Mouse (Mus musculus) induced T-regulatory cell, adult 2 months (primary cell): ENCODE results near the gene Krtap5-1.
A peak's percentile ranks its signal among the peaks of the same experiment; 100 is the strongest.
"Not testable (repeated sequence)": the region's sequence is repeated elsewhere in the genome, so short reads cannot be mapped to it uniquely, and the experiment has no call there.

Source experiments
- DNase-seq: peaks from one replicate; pipeline ENCODE4 v3.0.0-alpha.2; 2012; ENCODE audit warnings: low read depth

Krtap5-1 gene

DNA sequence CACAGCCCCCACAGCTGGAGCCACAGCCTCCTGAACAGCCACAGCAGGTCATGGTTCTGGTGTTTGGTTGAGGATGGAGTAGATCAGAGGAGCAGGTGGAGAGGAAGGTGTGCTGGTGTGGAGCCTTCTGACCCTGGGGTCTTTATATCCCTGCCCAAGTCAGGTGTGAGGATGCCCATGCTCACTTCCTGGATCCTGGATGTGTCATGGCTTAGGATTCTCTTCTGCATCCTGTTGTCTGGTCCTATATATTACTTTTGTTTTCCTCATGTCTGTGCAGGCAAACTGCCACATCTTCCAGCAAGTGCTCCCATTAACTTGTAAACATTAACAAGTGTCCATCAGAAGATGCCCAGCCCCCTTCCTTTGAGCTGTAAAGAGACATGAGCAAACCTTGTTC is at the start of gene Krtap5-1:
Krtap5-1 (minus strand) TSS at position 101 of the 400 bp plus-strand sequence.
- not testable (repeated sequence) for DNase-seq

DNA sequence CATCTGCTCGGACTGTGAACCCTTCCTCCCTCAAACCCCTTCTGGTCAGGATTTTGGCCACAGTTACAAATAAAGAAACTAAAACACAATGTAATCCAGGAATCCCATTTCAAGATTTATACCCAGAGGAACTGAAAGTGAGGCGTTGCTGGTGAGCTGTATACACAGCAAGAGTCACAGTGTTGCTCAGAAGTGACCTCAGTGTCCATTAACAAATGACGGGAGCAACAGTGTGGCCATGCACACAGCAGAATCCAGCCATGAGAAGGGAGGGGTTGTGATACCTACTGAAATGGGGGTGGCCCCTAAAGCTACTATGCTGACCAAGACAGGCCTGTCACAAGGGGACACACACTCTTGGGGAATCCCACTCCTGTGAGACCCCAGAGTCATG is 45.3 kb upstream of the Krtap5-1 start:
- DNase-seq, result no peak

GRCm38 (mm10) chr7:142341564-142342246 is 44.8 kb upstream of the Krtap5-1 start:
- DNase-seq, result no peak

DNA sequence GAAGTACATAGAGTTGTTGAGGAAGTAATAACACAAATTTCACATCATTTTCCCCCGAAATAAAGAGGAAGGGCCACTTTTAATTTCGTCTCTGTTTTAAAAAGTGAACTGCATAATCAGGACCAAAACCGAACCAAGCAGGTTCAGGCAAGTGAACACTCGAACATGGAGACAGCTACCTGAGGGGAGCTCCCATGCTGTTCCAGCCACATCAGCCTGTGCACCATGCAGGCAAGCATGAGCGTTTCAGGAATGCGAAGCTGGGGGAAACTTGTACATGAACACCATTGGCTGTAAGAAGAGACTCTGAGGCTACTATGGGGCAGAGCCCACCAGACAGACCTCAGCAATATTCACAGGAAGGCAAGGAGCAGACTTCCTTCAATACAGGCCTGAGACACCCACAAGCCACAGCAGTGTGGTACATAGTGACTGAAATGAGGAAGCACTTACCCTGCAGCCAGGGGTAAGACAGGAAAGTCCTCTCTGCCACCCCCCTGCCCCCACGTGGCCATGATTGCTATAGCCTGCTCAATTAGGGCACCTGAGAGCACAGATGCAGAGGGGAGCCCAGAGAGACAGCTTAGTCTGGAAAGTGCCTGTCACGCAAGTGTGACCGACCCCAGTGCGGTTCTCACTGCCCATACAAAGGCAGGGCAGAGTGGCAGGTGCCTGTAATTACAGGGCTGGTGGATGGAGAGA is 43.5 kb upstream of the Krtap5-1 start:
- peak; percentile 54 for DNase-seq

DNA sequence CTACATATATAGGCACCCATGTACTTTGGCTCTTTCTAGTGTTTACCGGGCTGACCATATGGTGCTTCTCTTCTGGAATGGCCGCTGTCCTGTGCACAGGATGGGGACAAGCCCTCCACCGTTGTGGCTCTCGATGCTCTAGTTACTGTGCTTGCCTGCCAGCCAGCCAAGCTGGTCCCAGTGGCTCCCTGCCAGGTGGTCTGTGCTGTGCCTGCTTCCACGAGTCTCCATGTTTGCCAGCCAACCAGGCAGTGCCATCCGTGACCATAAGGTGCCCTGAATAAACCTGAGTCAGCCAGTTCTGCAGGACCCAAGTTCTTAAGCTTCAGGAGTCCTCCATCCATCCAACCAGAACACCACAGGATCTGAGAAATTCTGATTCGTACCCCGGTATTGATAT is 38.2 kb upstream of the Krtap5-1 start:
- no peak for DNase-seq

GRCm38 (mm10) chr7:142334246-142334645 is 37.3 kb upstream of the Krtap5-1 start:
- DNase-seq, result peak; percentile 91

DNA sequence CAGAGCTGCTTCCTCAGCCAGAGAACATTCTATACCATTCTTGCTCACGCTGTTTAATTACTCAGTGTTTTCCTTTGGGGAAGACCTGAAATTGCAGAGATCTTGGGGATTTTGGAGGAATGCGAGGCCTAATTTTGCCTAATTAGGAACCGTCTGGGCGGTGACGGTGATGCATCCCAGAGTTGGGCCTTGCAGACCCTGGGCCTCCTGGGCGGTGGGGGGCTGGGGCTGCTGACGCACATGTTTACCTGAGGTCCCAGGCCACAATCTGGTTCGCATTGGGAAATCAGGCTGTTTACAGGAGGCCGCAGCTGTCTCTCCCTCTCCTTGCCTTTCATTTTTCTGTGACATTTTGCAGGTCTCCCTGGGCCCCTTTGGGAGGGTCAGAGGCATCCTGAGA is 35.8 kb upstream of the Krtap5-1 start:
- DNase-seq, result not testable (repeated sequence)

- no peak for DNase-seq
Observed at GRCm38 (mm10) chr7:142331281-142331680, 34.4 kb upstream of the Krtap5-1 start.

DNA sequence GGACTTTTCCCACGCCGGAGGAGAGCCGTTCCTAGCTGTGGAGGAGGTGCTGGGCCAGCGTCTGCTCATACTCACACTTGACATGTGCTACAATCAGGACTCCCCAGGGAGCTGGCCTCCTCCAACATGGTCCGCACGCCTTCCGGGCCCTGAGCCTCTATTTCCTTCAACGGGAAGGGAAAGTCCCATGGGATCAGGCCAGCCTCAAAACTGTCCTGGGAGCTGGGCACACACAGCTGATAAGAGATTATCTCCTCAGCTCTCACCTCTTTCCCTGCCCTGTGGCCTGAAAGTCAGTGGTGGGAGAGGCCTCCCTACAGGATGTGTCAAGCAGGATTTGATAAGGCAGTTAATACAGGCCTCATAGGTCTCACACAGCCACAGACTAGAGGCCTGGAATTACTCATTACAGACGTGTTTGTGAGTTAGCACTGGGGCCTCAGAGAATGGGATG is 33.4 kb upstream of the Krtap5-1 start:
- DNase-seq, result no peak

DNA sequence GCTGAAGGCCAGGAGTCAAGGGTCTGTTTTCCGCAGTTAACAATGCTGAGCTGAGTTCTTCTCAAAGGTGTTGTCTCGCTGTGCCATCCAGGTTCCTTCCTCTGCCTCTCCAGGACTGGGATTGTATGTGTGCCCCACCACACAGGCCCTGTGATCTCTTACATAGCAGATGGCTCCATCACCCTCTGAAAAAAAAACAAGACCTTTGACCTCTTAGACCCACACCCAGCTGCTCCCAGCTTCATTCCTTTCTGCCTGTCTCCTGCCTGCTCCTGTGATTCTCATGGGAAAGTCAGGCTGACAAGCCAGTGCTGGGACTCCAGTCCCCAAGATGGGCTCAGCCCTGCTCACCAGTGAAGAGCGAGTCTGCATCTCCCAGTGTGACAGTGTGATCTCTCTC is 31.6 kb upstream of the Krtap5-1 start:
- no peak for DNase-seq

GRCm38 (mm10) chr7:142326714-142327445 is 30.0 kb upstream of the Krtap5-1 start:
- no peak for DNase-seq

GRCm38 (mm10) chr7:142323396-142324117 is 26.6 kb upstream of the Krtap5-1 start:
- no peak for DNase-seq

- no peak for DNase-seq
Observed at GRCm38 (mm10) chr7:142322641-142323040, 25.7 kb upstream of the Krtap5-1 start.

DNA sequence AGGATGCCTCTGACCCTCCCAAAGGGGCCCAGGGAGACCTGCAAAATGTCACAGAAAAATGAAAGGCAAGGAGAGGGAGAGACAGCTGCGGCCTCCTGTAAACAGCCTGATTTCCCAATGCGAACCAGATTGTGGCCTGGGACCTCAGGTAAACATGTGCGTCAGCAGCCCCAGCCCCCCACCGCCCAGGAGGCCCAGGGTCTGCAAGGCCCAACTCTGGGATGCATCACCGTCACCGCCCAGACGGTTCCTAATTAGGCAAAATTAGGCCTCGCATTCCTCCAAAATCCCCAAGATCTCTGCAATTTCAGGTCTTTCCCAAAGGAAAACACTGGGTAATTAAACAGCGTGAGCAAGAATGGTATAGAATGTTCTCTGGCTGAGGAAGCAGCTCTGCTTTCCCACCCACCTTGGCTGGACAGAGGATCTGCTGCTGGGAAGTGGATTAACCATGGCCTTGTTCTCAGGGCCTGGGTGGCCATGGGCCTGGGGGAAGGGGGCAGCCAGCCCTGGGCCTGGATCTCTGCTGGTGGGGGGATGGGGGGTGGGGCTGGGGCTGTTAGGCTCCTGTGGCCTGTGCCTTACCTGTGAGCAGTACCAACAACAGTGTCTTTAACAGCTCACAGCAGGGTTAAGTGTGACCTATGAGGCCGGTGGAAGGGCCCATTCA is 24.9 kb upstream of the Krtap5-1 start:
- not testable (repeated sequence) for DNase-seq

DNA sequence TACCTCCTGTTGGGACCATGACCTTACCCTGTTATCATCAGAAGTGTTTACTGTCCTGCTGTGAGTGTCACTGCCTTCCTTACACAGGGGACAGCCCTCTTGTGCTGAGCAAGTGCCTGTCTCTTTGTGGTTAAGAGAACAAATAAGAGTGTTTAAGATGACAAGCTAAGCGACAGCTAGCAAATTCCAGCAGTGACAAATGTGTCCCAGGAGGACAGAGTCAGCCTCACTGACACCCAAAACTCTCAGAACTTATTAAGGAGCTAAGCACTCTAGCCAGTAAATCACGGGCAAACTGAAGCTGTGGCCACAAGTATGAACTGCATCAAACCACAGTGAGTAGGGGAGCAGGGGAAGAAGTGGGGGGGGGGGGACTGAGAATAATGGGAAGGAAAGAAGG is 24.0 kb upstream of the Krtap5-1 start:
- no peak for DNase-seq

- no peak for DNase-seq
Observed at GRCm38 (mm10) chr7:142319124-142319523, 22.2 kb upstream of the Krtap5-1 start.

GRCm38 (mm10) chr7:142317216-142317615 is 20.3 kb upstream of the Krtap5-1 start:
- DNase-seq, result no peak

DNA sequence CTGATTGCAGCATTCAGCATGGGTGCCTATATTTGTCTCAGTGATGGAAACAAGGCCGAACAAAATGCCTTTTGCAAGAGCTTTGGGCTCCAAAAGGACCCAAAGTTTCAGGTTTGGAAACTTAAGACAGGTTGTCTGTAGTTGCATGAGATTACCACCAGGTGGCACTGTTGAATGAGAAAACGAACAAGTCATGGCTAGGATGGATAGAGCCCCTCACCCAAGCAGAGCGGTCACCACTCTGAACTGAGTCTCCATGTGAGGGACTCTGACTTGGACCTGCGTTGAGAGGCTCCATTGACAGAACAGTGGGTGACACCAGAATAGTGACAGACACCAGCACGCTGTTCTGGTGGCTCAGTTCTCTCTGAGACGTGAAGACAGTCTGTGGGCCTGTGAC is 19.6 kb upstream of the Krtap5-1 start:
- peak; percentile 72 for DNase-seq

DNA sequence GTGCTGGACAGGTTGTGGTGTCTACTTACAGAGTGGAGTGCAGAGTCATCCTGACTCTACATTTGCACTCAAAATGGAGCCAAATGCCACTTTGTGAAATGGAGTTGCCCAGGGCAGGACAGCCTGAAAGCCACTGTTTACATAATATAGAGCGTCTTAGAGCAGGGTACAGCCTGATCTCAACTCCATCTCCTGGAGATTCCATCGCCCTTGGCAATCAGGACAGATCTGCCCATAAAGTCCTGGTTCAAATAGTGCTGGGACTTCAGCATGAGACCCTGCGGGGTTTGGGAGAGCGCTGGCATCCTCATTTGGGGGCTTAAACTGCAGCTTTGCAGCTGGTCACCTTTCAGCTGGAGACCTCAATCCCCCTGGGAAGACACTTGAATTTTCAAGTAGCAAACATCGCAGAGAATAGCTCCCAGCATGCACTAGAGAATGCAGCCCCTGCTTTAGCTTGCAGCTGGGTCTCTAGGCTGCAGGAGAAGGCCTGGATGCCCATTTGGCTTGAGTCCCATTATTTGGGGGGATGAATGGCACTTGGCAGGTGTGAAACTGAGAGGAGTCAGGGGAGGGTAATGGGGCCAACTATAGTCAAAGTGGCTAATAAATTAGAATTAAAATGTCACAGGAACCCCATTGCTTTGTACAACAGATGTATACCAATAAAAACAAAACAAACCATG is 17.8 kb upstream of the Krtap5-1 start:
- DNase-seq, result no peak

GRCm38 (mm10) chr7:142303929-142304328 is 7.0 kb upstream of the Krtap5-1 start:
- DNase-seq, result not testable (repeated sequence)

DNA sequence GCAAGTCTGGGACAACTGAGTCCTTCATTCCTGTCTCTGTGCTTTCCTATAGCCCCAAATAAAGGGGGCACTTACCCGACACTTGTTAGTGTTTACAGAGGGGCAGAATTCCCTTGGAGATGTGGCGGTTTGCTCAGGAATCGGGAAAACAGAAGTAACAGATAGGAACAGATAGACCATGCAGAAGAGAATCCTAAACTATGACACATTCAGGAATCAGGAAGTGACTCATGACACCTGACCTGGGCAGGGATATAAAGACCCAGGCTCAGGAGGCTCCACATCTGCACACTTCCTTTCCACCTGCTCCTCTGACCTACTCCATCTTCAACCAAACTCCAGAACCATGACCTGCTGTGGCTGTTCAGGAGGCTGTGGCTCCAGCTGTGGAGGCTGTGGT is 6.3 kb upstream of the Krtap5-1 start, which contains the start of gene Krtap5-4:
Krtap5-4 (plus strand) TSS at position 301 of the 400 bp plus-strand sequence.
- DNase-seq, result no peak
